Mouse (Mus musculus) left cerebral cortex, adult 2 months (tissue): ENCODE data around the gene Plxna4. TPM values are rescaled to one million over a fixed set of nuclear protein-coding genes. Genes with fewer than 3 reads are reported as not detected.

Experiments
- DNase-seq, 2 experiments: peaks; one replicate each; pipeline ENCODE4 v3.0.0; 2021 to 2022; ENCODE audit warnings: low spot score in 2 of 2, mixed read lengths in 1 of 2; ENCODE audit errors: extremely low spot score in 1 of 2
- H3K27ac ChIP-seq: fragments of 200-600 bp; 2 replicates; pipeline ENCODE4 v1.8.1; 2022
- H3K4me3 ChIP-seq: fragments of 200-600 bp; 2 replicates; pipeline ENCODE4 v1.8.1; 2022
- CTCF ChIP-seq: fragments of 200-600 bp; IDR thresholded peaks from 2 replicates; pipeline ENCODE4 v1.8.1; 2022; ENCODE audit warnings: antibody characterized with exemption, mild to moderate bottlenecking, moderate library complexity
- intact Hi-C: fragments of 180-260 bp; cut with DNase I; formaldehyde crosslinking; loops from one replicate; pipeline ENCODE4 v1.15.1; 2025
- total RNA-seq, 2 experiments: library from RNA; stranded (reverse); gene quantifications; 2 replicates each; pipeline ENCODE4 v1.2.3; 2021

Gene Plxna4
- total RNA-seq, 2 experiments from 2014 or later: 70.2 to 71.6 TPM

GRCm38 (mm10) chr6:32105547-32106275, 482.3 kb downstream of the Plxna4 start:
- intact Hi-C loops: no loop called here
- Histone ChIP-seq H3K4me3 (no peak overlapping the region), H3K27ac (no peak overlapping the region)
- DNase-seq: no peak
- TF ChIP-seq CTCF: no peak
